Mouse (Mus musculus): ENCODE data around the gene Cox7b. TPM values are rescaled to one million over a fixed set of nuclear protein-coding genes. Genes with fewer than 3 reads are reported as not detected.
"Not testable (repeated sequence)": the region's sequence is repeated elsewhere in the genome, so short reads cannot be mapped to it uniquely, and the experiment has no call there.

Cox7b gene
- 100 to 1,000 TPM; 284 to 324 TPM for total RNA-seq (2021)
- long read RNA-seq, experiment 1, transcript Cox7b-201 (3 exons, 1,001 nt), result major isoform, 167 of 185 reads
- long read RNA-seq, experiment 1, partial matches to known transcripts, result 13 of 185 reads
- long read RNA-seq, experiment 1, other reads (novel, unspliced or antisense), result 3 of 185 reads
- long read RNA-seq, experiment 2, transcript Cox7b-201 (3 exons, 1,001 nt), result major isoform, 269 of 278 reads
- long read RNA-seq, experiment 2, partial matches to known transcripts, result 8 of 278 reads
- long read RNA-seq, experiment 2, other reads (novel, unspliced or antisense), result 0 of 278 reads

GRCm38 (mm10) chrX:106015571-106016322 lies at the start of gene Cox7b:
Gene Cox7b (plus strand): TSS chrX:106015700.
- no peak for TF ChIP-seq CTCF (conservative IDR thresholded peaks at IDR 0.05)
- DNase-seq (ENCODE audit: low spot score in 2 of 2), result peak; percentile 67 to 76
- peak within 1 kb of the TSS; percentile 90 for H3K27ac ChIP-seq

GRCm38 (mm10) chrX:106001605-106002004 lies 13.9 kb upstream of the Cox7b start:
- TF ChIP-seq CTCF (conservative IDR thresholded peaks at IDR 0.05), result no peak
- H3K4me3 ChIP-seq, result no peak overlapping the region
- no peak overlapping the region for H3K27ac ChIP-seq
- DNase-seq (ENCODE audit: low spot score in 2 of 2), result no peak

More at GRCm38 (mm10) chrX:106015571-106016322, at the start of gene Cox7b:
- H3K4me3 ChIP-seq, result peak within 1 kb of the TSS; percentile 74

GRCm38 (mm10) chrX:106010762-106011161 lies 4.7 kb upstream of the Cox7b start:
- Histone ChIP-seq H3K4me3 (peak overlapping the region; percentile 72), H3K27ac (no peak overlapping the region)
- no peak for TF ChIP-seq CTCF (conservative IDR thresholded peaks at IDR 0.05)
- no peak for DNase-seq (ENCODE audit: low spot score in 2 of 2)

GRCm38 (mm10) chrX:106011465-106012159 lies 3.9 kb upstream of the Cox7b start, which contains the start of gene Magt1:
Gene Magt1 (minus strand): TSS chrX:106011906.
- DNase-seq (ENCODE audit: low spot score in 2 of 2), result peak; percentile 74 to 78
- H3K4me3 ChIP-seq, result peak within 1 kb of the TSS; percentile 72
- H3K27ac ChIP-seq, result peak within 1 kb of the TSS; percentile 90
- no peak for TF ChIP-seq CTCF (conservative IDR thresholded peaks at IDR 0.05)

GRCm38 (mm10) chrX:106012559-106012958 lies 2.9 kb upstream of the Cox7b start:
- no peak for DNase-seq (ENCODE audit: low spot score in 2 of 2)
- TF ChIP-seq CTCF (conservative IDR thresholded peaks at IDR 0.05), result no peak
- Histone ChIP-seq H3K27ac (peak overlapping the region; percentile 90), H3K4me3 (peak overlapping the region; percentile 35)

- DNase-seq (ENCODE audit: low spot score in 2 of 2), result no peak
- Histone ChIP-seq H3K4me3 (no peak overlapping the region), H3K27ac (no peak overlapping the region)
- TF ChIP-seq CTCF (conservative IDR thresholded peaks at IDR 0.05), result peak; percentile 85
These were observed 2.3 kb upstream of the Cox7b start for GRCm38 (mm10) chrX:106013217-106013616.

- Histone ChIP-seq H3K4me3 (peak overlapping the region; percentile 74; the same call in 1 of the 2 replicates), H3K27ac (peak overlapping the region; percentile 90)
- not testable (repeated sequence) for DNase-seq (ENCODE audit: low spot score in 2 of 2)
- TF ChIP-seq CTCF (conservative IDR thresholded peaks at IDR 0.05), result 0 out of 2 replicates have a peak, but pooled peaks have one; percentile 2
These were observed 641 bp upstream of the Cox7b start for GRCm38 (mm10) chrX:106014741-106015377.

GRCm38 (mm10) chrX:106017102-106017501 lies 1.6 kb downstream of the Cox7b start:
- no peak for TF ChIP-seq CTCF (conservative IDR thresholded peaks at IDR 0.05)
- DNase-seq (ENCODE audit: low spot score in 2 of 2), result no peak
- Histone ChIP-seq H3K27ac (no peak overlapping the region), H3K4me3 (peak overlapping the region; percentile 74; the same call in 1 of the 2 replicates)

- DNase-seq (ENCODE audit: low spot score in 2 of 2), result no peak
- Histone ChIP-seq H3K4me3 (no peak overlapping the region), H3K27ac (no peak overlapping the region)
- no peak for TF ChIP-seq CTCF (conservative IDR thresholded peaks at IDR 0.05)
These were observed 2.0 kb downstream of the Cox7b start for GRCm38 (mm10) chrX:106017516-106017915.

- peak; percentile 87 to 89 for DNase-seq (ENCODE audit: low spot score in 2 of 2)
- Histone ChIP-seq H3K27ac (peak within 1 kb of the TSS; percentile 84), H3K4me3 (peak within 1 kb of the TSS; percentile 66)
- peak; percentile 78 for TF ChIP-seq CTCF (conservative IDR thresholded peaks at IDR 0.05)
These were observed 11.2 kb downstream of the Cox7b start, which contains the start of gene Atp7a for GRCm38 (mm10) chrX:106026418-106027342. Gene Atp7a (plus strand): TSS chrX:106027276.

GRCm38 (mm10) chrX:106027343-106027674 lies 11.8 kb downstream of the Cox7b start:
- TF ChIP-seq CTCF (conservative IDR thresholded peaks at IDR 0.05), result no peak
- Histone ChIP-seq H3K4me3 (peak overlapping the region; percentile 66), H3K27ac (peak overlapping the region; percentile 84)
- no peak for DNase-seq (ENCODE audit: low spot score in 2 of 2)

All from layer of hippocampus, adult 2 months (tissue).